9 mouse cellular contexts compared by ENCODE assay signal in the genomic region with DNA sequence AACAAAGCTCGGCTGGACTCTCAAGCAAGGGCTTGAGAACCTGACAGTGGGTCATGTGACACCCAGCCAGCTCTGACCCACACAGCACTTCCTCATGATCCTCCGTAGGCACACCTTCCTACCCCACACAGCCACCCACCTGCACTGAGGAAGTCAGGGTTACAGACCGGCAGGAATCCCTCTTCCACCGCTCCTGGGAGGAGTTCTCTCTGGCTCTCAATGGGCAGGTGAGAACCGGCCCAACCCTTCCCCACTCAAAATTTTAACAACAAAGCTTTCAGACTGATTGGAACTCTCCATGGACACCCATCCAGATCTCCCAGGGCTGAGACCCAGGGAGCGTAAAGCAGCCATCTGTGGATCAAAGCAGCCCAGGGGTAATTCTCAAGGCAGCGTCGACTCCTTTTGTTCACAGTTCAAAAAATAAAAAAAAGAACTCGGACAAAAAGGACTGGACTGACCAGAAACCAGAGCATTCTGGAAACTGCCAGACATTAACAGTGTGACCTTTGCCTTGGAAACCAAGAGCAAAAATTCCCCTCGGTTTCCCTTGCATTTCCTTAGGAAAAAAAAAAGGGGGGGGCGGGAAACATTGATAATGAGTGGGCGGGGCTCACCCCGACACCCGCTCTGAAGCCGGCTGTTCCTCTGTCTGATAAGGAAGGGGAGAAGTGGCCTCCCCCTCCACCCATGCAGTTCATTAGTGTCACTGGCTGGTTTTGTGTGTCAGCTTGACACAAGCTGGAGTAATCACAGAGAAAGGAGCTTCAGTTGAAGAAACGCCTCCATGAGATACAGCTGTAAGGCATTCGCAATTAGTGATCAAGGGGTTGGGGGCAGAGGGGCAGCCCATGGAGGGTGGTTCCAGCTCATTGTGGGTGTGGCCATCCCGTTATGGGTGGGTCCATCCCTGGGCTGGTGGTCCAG. TPM values are rescaled to one million over a fixed set of nuclear protein-coding genes. Genes with fewer than 3 reads are reported as not detected.
DNase-seq lines count a peak whose midpoint lies in the region; ATAC-seq and TF ChIP-seq lines count a peak whose summit lies in the region.
"Had no signal": no experiment of that assay in that cellular context is flagged by ENCODE, and none has a peak within 500 bp of the region (broad histone marks: within the 10 kb centered on the region; RNA-seq: fewer than 3 reads in every experiment).

No protein-coding gene starts in this region.

- H3K4me3 ChIP-seq in spleen, adult 2 months (ENCODE audit: extremely low read depth, insufficient read depth, insufficient read length): no peak overlapping the region
- H3K4me3 ChIP-seq in heart, embryonic 10.5 days: peak overlapping the region; percentile 40
- H3K4me3 ChIP-seq in kidney, embryonic 16.5 days (ENCODE audit: low read length): 0 out of 2 replicates have a peak overlapping the region, but pooled peaks have one; percentile 8
- no peak overlapping the region for H3K4me3 ChIP-seq in midbrain, embryonic 16.5 days (ENCODE audit: low read depth, low read length)
- H3K4me3 ChIP-seq in layer of hippocampus, adult 2 months: no peak overlapping the region
- H3K4me3 ChIP-seq: limb, embryonic 15.5 days had no signal

- no peak for TF ChIP-seq CTCF in spleen, adult 2 months (IDR thresholded peaks at IDR 0.05; ENCODE audit: extremely low read depth, insufficient read depth, insufficient read length, insufficient replicate concordance)
- TF ChIP-seq CTCF in layer of hippocampus, adult 2 months (conservative IDR thresholded peaks at IDR 0.05): no peak

- peaks cover 11% of the 10 kb centered on the region for H3K36me3 ChIP-seq in spleen, adult 2 months (ENCODE audit: control insufficient read depth, insufficient read depth, low read length)
- H3K36me3 ChIP-seq in heart, embryonic 10.5 days: peaks cover 38% of the 10 kb centered on the region
- H3K36me3 ChIP-seq in kidney, embryonic 16.5 days (ENCODE audit: insufficient read depth, low read length): peaks cover 18% of the 10 kb centered on the region
- H3K36me3 ChIP-seq in midbrain, embryonic 16.5 days (ENCODE audit: control insufficient read depth, insufficient read depth, low read length): 0 out of 2 replicates have a peak, but pooled peaks cover 7% of the 10 kb centered on the region

- no peaks in the 10 kb centered on the region for H3K27me3 ChIP-seq in spleen, adult 2 months (ENCODE audit: control insufficient read depth, insufficient read depth, low read length)
- H3K27me3 ChIP-seq in heart, embryonic 10.5 days (ENCODE audit: insufficient read depth, poor library complexity, severe bottlenecking): no peaks in the 10 kb centered on the region
- H3K27me3 ChIP-seq in kidney, embryonic 16.5 days (ENCODE audit: insufficient read depth, low read length): no peaks in the 10 kb centered on the region
- no peaks in the 10 kb centered on the region for H3K27me3 ChIP-seq in midbrain, embryonic 16.5 days (ENCODE audit: control insufficient read depth, insufficient read depth, low read depth, low read length)
- H3K27me3 ChIP-seq: limb, embryonic 15.5 days had no signal

- ATAC-seq in kidney, embryonic 16.5 days (ENCODE audit: low FRiP score, low TSS enrichment): peak; percentile 54
- peak; percentile 57; the same call in 1 of the 2 replicates for ATAC-seq in midbrain, embryonic 16.5 days

- no peak for TF ChIP-seq POLR2A in spleen, adult 2 months (IDR thresholded peaks at IDR 0.05; ENCODE audit: low read depth, low read length)

- 68% methylated on average over 18 of the region's 18 CpGs for whole genome bisulfite sequencing in spleen, adult 2 months
- 15% methylated on average over 18 of the region's 18 CpGs for WGBS in heart, embryonic 10.5 days
- 10% methylated on average over 18 of the region's 18 CpGs for WGBS in kidney, embryonic 16.5 days
- 15% methylated on average over 18 of the region's 18 CpGs for WGBS in midbrain, embryonic 16.5 days

- H3K4me1 ChIP-seq in spleen, adult 2 months (ENCODE audit: control insufficient read depth, insufficient read depth, insufficient read length): no peaks in the 10 kb centered on the region; the same call in 1 of the 2 replicates
- peaks cover 68% of the 10 kb centered on the region for H3K4me1 ChIP-seq in heart, embryonic 10.5 days
- peaks cover 59% of the 10 kb centered on the region for H3K4me1 ChIP-seq in kidney, embryonic 16.5 days (ENCODE audit: insufficient read depth, low read length)
- H3K4me1 ChIP-seq in midbrain, embryonic 16.5 days (ENCODE audit: control insufficient read depth, insufficient read depth, low read length): peaks cover 27% of the 10 kb centered on the region

- peak overlapping the region; percentile 39; the same call in 1 of the 2 replicates for H3K4me2 ChIP-seq in kidney, embryonic 16.5 days (replicated peaks; ENCODE audit: low read depth, low read length)
- peak overlapping the region; percentile 31 for H3K4me2 ChIP-seq in midbrain, embryonic 16.5 days (ENCODE audit: low read length)
- H3K4me2 ChIP-seq: limb, embryonic 15.5 days had no signal

- DNase-seq in spleen, adult 2 months (ENCODE audit: low read depth in 1 of 2, low spot score in 2 of 2): no peak
- no peak for DNase-seq in spleen, adult 12 weeks (ENCODE audit: low spot score)
- peak; percentile 93 for DNase-seq in heart, embryonic 10.5 days (ENCODE audit: low spot score)
- no peak for DNase-seq in layer of hippocampus, adult 2 months (ENCODE audit: low spot score in 2 of 2)
- no peak for DNase-seq in frontal cortex, adult 2 months (ENCODE audit: extremely low spot score in 1 of 2, low spot score in 1 of 2)
- no peak for DNase-seq in right cerebral cortex, postnatal 36 days (ENCODE audit: low spot score in 2 of 2)

- H3K9ac ChIP-seq in kidney, embryonic 16.5 days (replicated peaks; ENCODE audit: low read length): peak overlapping the region; percentile 61
- H3K9ac ChIP-seq in midbrain, embryonic 16.5 days (ENCODE audit: low read depth, low read length): 0 out of 2 replicates have a peak overlapping the region, but pooled peaks have one; percentile 39
- H3K9ac ChIP-seq: limb, embryonic 15.5 days had no signal

- H3K27ac ChIP-seq in spleen, adult 2 months (ENCODE audit: insufficient read depth, low read length): peak overlapping the region; percentile 29; the same call in 1 of the 2 replicates
- H3K27ac ChIP-seq in heart, embryonic 10.5 days: peak overlapping the region; percentile 88
- H3K27ac ChIP-seq in kidney, embryonic 16.5 days (ENCODE audit: low read length): peak overlapping the region; percentile 92
- H3K27ac ChIP-seq in midbrain, embryonic 16.5 days (ENCODE audit: low read length): peak overlapping the region; percentile 40
- H3K27ac ChIP-seq in layer of hippocampus, adult 2 months: no peak overlapping the region; the same call in 1 of the 2 replicates
- H3K27ac ChIP-seq: limb, embryonic 15.5 days had no signal

- H3K9me3 ChIP-seq in heart, embryonic 10.5 days: no peaks in the 10 kb centered on the region
- H3K9me3 ChIP-seq in kidney, embryonic 16.5 days (ENCODE audit: low read length): no peaks in the 10 kb centered on the region
- H3K9me3 ChIP-seq in midbrain, embryonic 16.5 days (replicated peaks; ENCODE audit: control insufficient read depth, low read length, poor library complexity, severe bottlenecking): no peaks in the 10 kb centered on the region
- H3K9me3 ChIP-seq: limb, embryonic 15.5 days had no signal

RNA-seq across cellular contexts. Expression of gene Ssh1, which starts 20.8 kb away (rescaled TPM):
- 16.4 and 18.9 TPM in 2 replicates for polyA plus RNA-seq in spleen, adult 2 months (2012; rRNA removed)
- 16.7 and 18.3 TPM in 2 replicates for polyA plus RNA-seq in heart, embryonic 10.5 days (2016; fragmentation: Nextera tagmentation; extraction: Ambion mirVana)
- polyA plus RNA-seq in kidney, embryonic 16.5 days (2015; fragmentation: Nextera tagmentation; extraction: Ambion mirVana): 15.0 and 16.7 TPM in 2 replicates
- polyA plus RNA-seq in midbrain, embryonic 16.5 days (2015; fragmentation: Nextera tagmentation; extraction: Ambion mirVana): 9.4 and 13.7 TPM in 2 replicates
- 10 to 100 TPM; 25.8 to 28.1 TPM for total RNA-seq in layer of hippocampus, adult 2 months (2021)
- polyA plus RNA-seq in frontal cortex, adult 2 months (2012; rRNA removed): 12.1 and 12.5 TPM in 2 replicates

RNA-seq across cellular contexts. Expression of gene Dao, which starts 30.7 kb away (rescaled TPM):
- 0.12 and 0.26 TPM in 2 replicates for polyA plus RNA-seq in spleen, adult 2 months (2012; rRNA removed)
- polyA plus RNA-seq in heart, embryonic 10.5 days (2016; fragmentation: Nextera tagmentation; extraction: Ambion mirVana): not detected in 2 replicates
- polyA plus RNA-seq in kidney, embryonic 16.5 days (2015; fragmentation: Nextera tagmentation; extraction: Ambion mirVana): 20.4 and 22.5 TPM in 2 replicates
- polyA plus RNA-seq in midbrain, embryonic 16.5 days (2015; fragmentation: Nextera tagmentation; extraction: Ambion mirVana): not detected in 2 replicates
- not detected for total RNA-seq in layer of hippocampus, adult 2 months (2021)
- polyA plus RNA-seq in frontal cortex, adult 2 months (2012; rRNA removed): 0.15 and 0.18 TPM in 2 replicates
- polyA plus RNA-seq: limb, embryonic 15.5 days had no signal

Comparison
In these comparisons a context has a peak if more than half of its experiments do, and no peak if none do; other contexts are left out.
1. H3K4me3 ChIP-seq: peak in heart, embryonic 10.5 days (single experiment) and kidney, embryonic 16.5 days (single experiment); none in spleen, adult 2 months (single experiment), midbrain, embryonic 16.5 days (single experiment) and layer of hippocampus, adult 2 months (single experiment).
2. RNA of gene Dao, which starts 30.7 kb away (polyA plus RNA-seq): 20.4 to 22.5 TPM in kidney, embryonic 16.5 days; 0.12 to 0.26 TPM in spleen, adult 2 months, 0.15 to 0.18 TPM in frontal cortex, adult 2 months, not detected in heart, embryonic 10.5 days and not detected in midbrain, embryonic 16.5 days; every median in the first group is over 10 times any median in the second.